Mouse (Mus musculus) CD4-positive naive resting alpha-beta T cell, adult 57 days (primary cell): Measurements from ENCODE around the gene Satb2. TPM values are rescaled to one million over a fixed set of nuclear protein-coding genes. Genes with fewer than 3 reads are reported as not detected.

Experiments used
- total RNA-seq: library from RNA; stranded (reverse); gene quantifications from one replicate; pipeline ENCODE4 v1.2.4, GENCODE M21; 2023

The Satb2 gene
- 0.18 TPM for total RNA-seq

GRCm38 (mm10) chr1:56978151-56978700 is at the start of gene Satb2:
TSS of gene Satb2 (minus strand) at chr1:56978650.

